Mouse (Mus musculus): ENCODE measurements around the gene Duox1. TPM values are rescaled to one million over a fixed set of nuclear protein-coding genes. Genes with fewer than 3 reads are reported as not detected.

Duox1 gene
- not detected in 2 replicates for polyA plus RNA-seq (2015; fragmentation: Nextera tagmentation; extraction: Ambion mirVana)

- Histone ChIP-seq H3K9me3 (replicated peaks; ENCODE audit: control insufficient read depth, low read length) (no peaks in the 10 kb centered on the region), H3K4me2 (ENCODE audit: low read depth, low read length) (no peak within 1 kb of the TSS), H3K27ac (ENCODE audit: low read length) (no peak within 1 kb of the TSS), H3K27me3 (ENCODE audit: control insufficient read depth, insufficient read depth, low read depth, low read length) (peaks cover 32% of the 10 kb centered on the region), H3K4me1 (ENCODE audit: control insufficient read depth, low read depth, low read length) (no peaks in the 10 kb centered on the region), H3K4me3 (ENCODE audit: low read depth, low read length) (no peak within 1 kb of the TSS), H3K36me3 (ENCODE audit: control insufficient read depth, insufficient read depth) (no peaks in the 10 kb centered on the region), H3K9ac (ENCODE audit: low read depth, low read length) (no peak within 1 kb of the TSS)
- WGBS (ENCODE audit: insufficient replicate concordance), result 66% methylated on average over 7 of the region's 7 CpGs
- no peak for ATAC-seq (ENCODE audit: low read depth)
Measured at GRCm38 (mm10) chr2:122315372-122315771, at the start of gene Duox1. Duox1 (plus strand) TSS chr2:122315672.

- no peak overlapping the region for H3K4me3 ChIP-seq (ENCODE audit: low read depth, low read length)
- no peaks in the 10 kb centered on the region for H3K27me3 ChIP-seq (ENCODE audit: control insufficient read depth, insufficient read depth, low read depth, low read length)
- H3K9ac ChIP-seq (ENCODE audit: low read depth, low read length), result no peak overlapping the region
- WGBS (ENCODE audit: insufficient replicate concordance), result 76% methylated on average over 7 of the region's 7 CpGs
- ATAC-seq (ENCODE audit: low read depth), result peak; percentile 39; the same call in 1 of the 2 replicates
- no peaks in the 10 kb centered on the region; the same call in 1 of the 2 replicates for H3K4me1 ChIP-seq (ENCODE audit: control insufficient read depth, low read depth, low read length)
- H3K36me3 ChIP-seq (ENCODE audit: control insufficient read depth, insufficient read depth), result peaks cover 12% of the 10 kb centered on the region
- H3K4me2 ChIP-seq (ENCODE audit: low read depth, low read length), result no peak overlapping the region
- no peaks in the 10 kb centered on the region for H3K9me3 ChIP-seq (replicated peaks; ENCODE audit: control insufficient read depth, low read length)
- H3K27ac ChIP-seq (ENCODE audit: low read length), result peak overlapping the region; percentile 37; the same call in 1 of the 2 replicates
Measured at GRCm38 (mm10) chr2:122266407-122267193, 48.9 kb upstream of the Duox1 start.

GRCm38 (mm10) chr2:122278769-122279168, 36.7 kb upstream of the Duox1 start:
- Histone ChIP-seq H3K27ac (ENCODE audit: low read length) (no peak overlapping the region), H3K9ac (ENCODE audit: low read depth, low read length) (no peak overlapping the region), H3K9me3 (replicated peaks; ENCODE audit: control insufficient read depth, low read length) (no peaks in the 10 kb centered on the region; the same call in 1 of the 2 replicates), H3K4me1 (ENCODE audit: control insufficient read depth, low read depth, low read length) (no peaks in the 10 kb centered on the region), H3K36me3 (ENCODE audit: control insufficient read depth, insufficient read depth) (no peaks in the 10 kb centered on the region), H3K4me2 (ENCODE audit: low read depth, low read length) (no peak overlapping the region), H3K4me3 (ENCODE audit: low read depth, low read length) (no peak overlapping the region), H3K27me3 (ENCODE audit: control insufficient read depth, insufficient read depth, low read depth, low read length) (no peaks in the 10 kb centered on the region)
- ATAC-seq (ENCODE audit: low read depth), result 0 out of 2 replicates have a peak, but pooled peaks have one; percentile 7
- 66% methylated on average over 3 of the region's 3 CpGs for WGBS (ENCODE audit: insufficient replicate concordance)

- Histone ChIP-seq H3K27ac (ENCODE audit: low read length) (no peak overlapping the region), H3K4me1 (ENCODE audit: control insufficient read depth, low read depth, low read length) (no peaks in the 10 kb centered on the region), H3K4me3 (ENCODE audit: low read depth, low read length) (no peak overlapping the region), H3K9ac (ENCODE audit: low read depth, low read length) (no peak overlapping the region), H3K9me3 (replicated peaks; ENCODE audit: control insufficient read depth, low read length) (no peaks in the 10 kb centered on the region; the same call in 1 of the 2 replicates), H3K36me3 (ENCODE audit: control insufficient read depth, insufficient read depth) (no peaks in the 10 kb centered on the region), H3K27me3 (ENCODE audit: control insufficient read depth, insufficient read depth, low read depth, low read length) (no peaks in the 10 kb centered on the region; the same call in 1 of the 2 replicates), H3K4me2 (ENCODE audit: low read depth, low read length) (no peak overlapping the region)
- ATAC-seq (ENCODE audit: low read depth), result no peak
- WGBS (ENCODE audit: insufficient replicate concordance), result 65% methylated on average over 9 of the region's 9 CpGs
Measured at GRCm38 (mm10) chr2:122284091-122284490, 31.4 kb upstream of the Duox1 start.

- 46% methylated on average over 7 of the region's 7 CpGs for WGBS (ENCODE audit: insufficient replicate concordance)
- Histone ChIP-seq H3K4me3 (ENCODE audit: low read depth, low read length) (no peak overlapping the region), H3K9ac (ENCODE audit: low read depth, low read length) (no peak overlapping the region), H3K4me1 (ENCODE audit: control insufficient read depth, low read depth, low read length) (no peaks in the 10 kb centered on the region), H3K9me3 (replicated peaks; ENCODE audit: control insufficient read depth, low read length) (no peaks in the 10 kb centered on the region; the same call in 1 of the 2 replicates), H3K36me3 (ENCODE audit: control insufficient read depth, insufficient read depth) (no peaks in the 10 kb centered on the region), H3K27me3 (ENCODE audit: control insufficient read depth, insufficient read depth, low read depth, low read length) (no peaks in the 10 kb centered on the region; the same call in 1 of the 2 replicates), H3K27ac (ENCODE audit: low read length) (no peak overlapping the region), H3K4me2 (ENCODE audit: low read depth, low read length) (no peak overlapping the region)
- no peak for ATAC-seq (ENCODE audit: low read depth)
Measured at GRCm38 (mm10) chr2:122286137-122286536, 29.3 kb upstream of the Duox1 start.

GRCm38 (mm10) chr2:122294916-122295315, 20.6 kb upstream of the Duox1 start:
- Histone ChIP-seq H3K9me3 (replicated peaks; ENCODE audit: control insufficient read depth, low read length) (no peaks in the 10 kb centered on the region), H3K36me3 (ENCODE audit: control insufficient read depth, insufficient read depth) (no peaks in the 10 kb centered on the region), H3K4me3 (ENCODE audit: low read depth, low read length) (no peak overlapping the region), H3K4me2 (ENCODE audit: low read depth, low read length) (no peak overlapping the region), H3K27me3 (ENCODE audit: control insufficient read depth, insufficient read depth, low read depth, low read length) (peaks cover 63% of the 10 kb centered on the region), H3K27ac (ENCODE audit: low read length) (no peak overlapping the region), H3K4me1 (ENCODE audit: control insufficient read depth, low read depth, low read length) (peaks cover 4% of the 10 kb centered on the region; the same call in 1 of the 2 replicates), H3K9ac (ENCODE audit: low read depth, low read length) (no peak overlapping the region)
- ATAC-seq (ENCODE audit: low read depth), result no peak
- 7% methylated on average over 7 of the region's 7 CpGs for WGBS (ENCODE audit: insufficient replicate concordance)

GRCm38 (mm10) chr2:122297271-122298095, 18.0 kb upstream of the Duox1 start:
- no peak overlapping the region for H3K27ac ChIP-seq (ENCODE audit: low read length)
- no peak overlapping the region for H3K4me2 ChIP-seq (ENCODE audit: low read depth, low read length)
- no peak for ATAC-seq (ENCODE audit: low read depth)
- no peak overlapping the region for H3K4me3 ChIP-seq (ENCODE audit: low read depth, low read length)
- H3K9me3 ChIP-seq (replicated peaks; ENCODE audit: control insufficient read depth, low read length), result no peaks in the 10 kb centered on the region
- 2% methylated on average over 35 of the region's 35 CpGs for WGBS (ENCODE audit: insufficient replicate concordance)
- H3K27me3 ChIP-seq (ENCODE audit: control insufficient read depth, insufficient read depth, low read depth, low read length), result peaks cover 89% of the 10 kb centered on the region
- H3K9ac ChIP-seq (ENCODE audit: low read depth, low read length), result no peak overlapping the region
- peaks cover 11% of the 10 kb centered on the region for H3K4me1 ChIP-seq (ENCODE audit: control insufficient read depth, low read depth, low read length)
- no peaks in the 10 kb centered on the region for H3K36me3 ChIP-seq (ENCODE audit: control insufficient read depth, insufficient read depth)

- Histone ChIP-seq H3K9ac (ENCODE audit: low read depth, low read length) (no peak within 1 kb of the TSS), H3K9me3 (replicated peaks; ENCODE audit: control insufficient read depth, low read length) (no peaks in the 10 kb centered on the region), H3K4me2 (ENCODE audit: low read depth, low read length) (peak within 1 kb of the TSS; percentile 41; the same call in 1 of the 2 replicates), H3K27me3 (ENCODE audit: control insufficient read depth, insufficient read depth, low read depth, low read length) (peaks cover 93% of the 10 kb centered on the region), H3K4me1 (ENCODE audit: control insufficient read depth, low read depth, low read length) (peaks cover 11% of the 10 kb centered on the region), H3K27ac (ENCODE audit: low read length) (no peak within 1 kb of the TSS), H3K4me3 (ENCODE audit: low read depth, low read length) (peak within 1 kb of the TSS; percentile 37), H3K36me3 (ENCODE audit: control insufficient read depth, insufficient read depth) (no peaks in the 10 kb centered on the region)
- no peak for ATAC-seq (ENCODE audit: low read depth)
- WGBS (ENCODE audit: insufficient replicate concordance), result 9% methylated on average over 13 of the region's 13 CpGs
Measured at GRCm38 (mm10) chr2:122298096-122298499, 17.4 kb upstream of the Duox1 start, which contains the start of gene Duox2. Duox2 (minus strand) TSS chr2:122298449.
